Mouse (Mus musculus): ENCODE measurements at regions not wholly inside any gene's neighbourhood (a gene's known extent, or its start where the extent isn't known, plus 50 kb on each side); places are given as distances from the start of the nearest gene placed in this dataset.

DNA sequence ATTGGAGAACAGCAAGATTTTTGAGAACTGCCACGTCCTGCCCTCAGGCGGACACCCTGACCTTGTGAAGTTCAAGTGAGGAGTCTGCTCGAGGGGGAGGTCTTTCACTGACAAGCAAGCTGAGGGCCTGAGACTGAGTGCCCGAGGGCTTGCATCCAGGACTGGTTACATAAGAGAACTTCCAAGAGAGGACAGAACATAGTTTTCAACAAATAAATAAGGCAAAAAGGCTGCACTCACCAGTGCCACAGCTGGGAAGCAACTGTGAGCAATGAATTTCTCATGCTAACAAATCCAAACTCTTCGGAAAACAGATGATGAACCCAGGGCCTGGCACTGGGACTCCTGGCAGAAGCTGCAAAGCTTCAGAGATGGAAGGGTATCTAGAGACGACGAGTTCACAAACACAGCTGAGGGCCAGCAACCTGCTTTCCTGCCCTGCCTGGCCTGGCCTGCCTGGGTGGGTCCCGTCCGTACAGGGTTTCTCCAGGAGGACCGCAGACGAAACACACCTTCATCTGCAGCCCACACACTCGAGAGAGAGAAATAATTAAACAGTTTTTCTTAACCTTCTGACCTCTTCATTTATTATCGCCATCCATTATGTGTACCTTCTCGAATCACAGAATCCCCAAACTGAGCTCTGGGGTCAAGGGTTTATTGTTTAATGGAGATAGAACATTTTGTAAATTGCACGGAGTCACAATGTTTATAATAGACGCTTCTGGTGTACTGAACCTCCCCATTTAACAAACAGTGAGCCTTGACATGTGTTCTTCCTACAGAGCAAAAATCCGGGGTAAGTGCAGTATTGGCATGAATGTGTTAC is 334.3 kb upstream of the Ddhd1 start:
- no peak for TF ChIP-seq CTCF (conservative IDR thresholded peaks at IDR 0.05; ENCODE audit: low read length)
- TF ChIP-seq POU5F1 (IDR thresholded peaks at IDR 0.05; ENCODE audit: borderline replicate concordance, low read length), result no peak

Data from E14TG2a.4 (cell line).